Mouse (Mus musculus) liver, embryonic 16.5 days (tissue): ENCODE results near the gene 4933427D14Rik. TPM values are rescaled to one million over a fixed set of nuclear protein-coding genes. Genes with fewer than 3 reads are reported as not detected.

Experiments used
- ATAC-seq: fragments of 200-750 bp; cut with Nextera tagmentation; 2 replicates; pipeline ENCODE4 v1.8.0; 2017; ENCODE audit warnings: low read depth, mild to moderate bottlenecking, moderate number of reproducible peaks, moderate library complexity
- H3K27ac ChIP-seq: fragments of 300-500 bp; sonication (generic); 2 replicates; pipeline ENCODE4 v1.5.1; 2014; ENCODE audit warnings: mild to moderate bottlenecking, low read length
- H3K27me3 ChIP-seq: fragments of 300-500 bp; sonication (generic); 2 replicates; pipeline ENCODE4 v1.6.1; 2014; ENCODE audit warnings: low read depth, low read length, mixed read lengths; ENCODE audit not compliant: control insufficient read depth, insufficient read depth
- H3K36me3 ChIP-seq: fragments of 300-500 bp; sonication (generic); 2 replicates; pipeline ENCODE4 v1.6.1; 2014; ENCODE audit warnings: mild to moderate bottlenecking; ENCODE audit not compliant: control insufficient read depth, insufficient read depth
- H3K4me1 ChIP-seq: fragments of 300-500 bp; sonication (generic); 2 replicates; pipeline ENCODE4 v1.6.1; 2014; ENCODE audit warnings: low read depth, low read length, mixed read lengths; ENCODE audit not compliant: control insufficient read depth
- H3K4me2 ChIP-seq: fragments of 300-500 bp; sonication (generic); 2 replicates; pipeline ENCODE4 v1.6.1; 2014; ENCODE audit warnings: low read depth, low read length, mixed read lengths
- H3K4me3 ChIP-seq: fragments of 300-500 bp; sonication (generic); 2 replicates; pipeline ENCODE4 v1.5.1; 2014; ENCODE audit warnings: low read depth, mild to moderate bottlenecking, low read length
- H3K9ac ChIP-seq: fragments of 300-500 bp; sonication (generic); 2 replicates; pipeline ENCODE4 v1.6.1; 2014; ENCODE audit warnings: low read depth, low read length
- H3K9me3 ChIP-seq: fragments of 300-500 bp; sonication (generic); replicated peaks from 2 replicates; pipeline ENCODE4 v1.6.1; 2016; ENCODE audit warnings: low read length; ENCODE audit not compliant: control insufficient read depth
- WGBS: fragments of 180-500 bp; shearing (Covaris S2); extraction: QIAGEN DNeasy Blood & Tissue Kit; methylation state at CpG from one replicate; pipeline ENCODE4 v1.1.7; 2014; ENCODE audit not compliant: insufficient replicate concordance; 5-methylcytosine and 5-hydroxymethylcytosine counted together
- polyA plus RNA-seq: library from polyadenylated mRNA; unstranded; fragments of >200 nt; fragmentation: Nextera tagmentation; extraction: Ambion mirVana; gene quantifications from 2 replicates; pipeline ENCODE4 v1.2.1, GENCODE M21; 2015

The 4933427D14Rik gene
- polyA plus RNA-seq, 1 experiment from 2014 or later, result 2.2 TPM

- no peak overlapping the region for H3K4me2 ChIP-seq
- no peaks in the 10 kb centered on the region for H3K4me1 ChIP-seq
- 50% methylated on average over 6 of the region's 6 CpGs for WGBS
- no peaks in the 10 kb centered on the region for H3K9me3 ChIP-seq
- H3K27ac ChIP-seq, result no peak overlapping the region
- no peak overlapping the region for H3K4me3 ChIP-seq
- peak; percentile 67 for ATAC-seq
- H3K36me3 ChIP-seq, result no peaks in the 10 kb centered on the region
- H3K27me3 ChIP-seq, result peaks cover 22% of the 10 kb centered on the region
- no peak overlapping the region for H3K9ac ChIP-seq
Measured at GRCm38 (mm10) chr11:72140198-72140597, 67.1 kb downstream of the 4933427D14Rik start.

- ATAC-seq, result no peak
- H3K9ac ChIP-seq, result no peak overlapping the region
Measured at GRCm38 (mm10) chr11:72136231-72136982, 70.9 kb downstream of the 4933427D14Rik start.

DNA sequence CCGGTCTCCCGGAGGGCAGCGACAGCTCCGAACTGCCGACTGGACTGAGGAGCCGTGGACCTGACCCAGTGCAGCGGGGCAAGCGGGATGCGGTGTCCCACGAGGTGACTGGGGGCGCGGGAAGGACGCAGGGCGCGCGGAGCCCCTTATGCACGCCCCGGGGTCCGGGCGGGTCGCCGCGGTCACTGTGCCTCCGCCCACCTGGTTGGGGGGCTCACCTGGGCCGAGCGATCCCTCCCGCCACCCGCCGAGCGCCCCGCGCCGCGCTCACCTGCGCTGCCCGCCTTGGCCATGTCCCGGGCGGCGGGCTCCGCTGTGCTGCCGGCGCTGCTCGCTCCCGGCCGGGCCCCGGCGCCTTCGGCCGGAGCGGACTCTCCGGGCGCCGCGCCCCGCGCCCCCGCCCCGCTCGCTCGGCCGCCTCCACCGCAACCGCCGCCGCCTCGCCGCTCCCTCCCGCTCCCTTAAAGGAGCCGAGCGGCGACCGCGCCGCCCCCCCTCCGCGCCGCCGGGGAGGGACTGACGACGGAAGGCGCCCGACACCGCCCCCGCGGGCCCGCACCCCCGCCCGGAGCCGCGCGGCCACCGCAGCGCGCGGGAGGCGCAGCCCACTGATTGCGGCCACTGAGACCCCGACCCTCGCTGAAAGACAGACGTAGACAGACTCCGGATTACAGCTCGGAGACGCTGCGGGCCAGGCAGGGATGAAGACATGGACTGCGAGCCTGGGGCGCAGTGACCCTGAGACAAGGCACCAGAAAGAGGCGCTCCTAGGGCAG lies 71.7 kb downstream of the 4933427D14Rik start, which contains the start of gene Pitpnm3:
Gene Pitpnm3, minus strand, starts transcription at position 396 of the 776 bp plus-strand sequence.
- Histone ChIP-seq H3K4me2 (peak within 1 kb of the TSS; percentile 71), H3K4me1 (no peaks in the 10 kb centered on the region), H3K36me3 (no peaks in the 10 kb centered on the region), H3K27me3 (peaks cover 43% of the 10 kb centered on the region), H3K4me3 (peak within 1 kb of the TSS; percentile 50), H3K9ac (no peak within 1 kb of the TSS; the same call in 1 of the 2 replicates), H3K9me3 (no peaks in the 10 kb centered on the region), H3K27ac (no peak within 1 kb of the TSS)
- WGBS, result 1% methylated on average over 70 of the region's 107 CpGs
- no peak for ATAC-seq

More at GRCm38 (mm10) chr11:72136231-72136982, 70.9 kb downstream of the 4933427D14Rik start:
- Histone ChIP-seq H3K4me2 (peak overlapping the region; percentile 71; the same call in 1 of the 2 replicates), H3K36me3 (no peaks in the 10 kb centered on the region), H3K27me3 (peaks cover 43% of the 10 kb centered on the region), H3K4me1 (no peaks in the 10 kb centered on the region), H3K27ac (no peak overlapping the region), H3K4me3 (no peak overlapping the region), H3K9me3 (no peaks in the 10 kb centered on the region)
- WGBS, result 25% methylated on average over 11 of the region's 11 CpGs

- Histone ChIP-seq H3K9me3 (no peaks in the 10 kb centered on the region), H3K4me3 (peak overlapping the region; percentile 50), H3K36me3 (no peaks in the 10 kb centered on the region), H3K4me2 (peak overlapping the region; percentile 71), H3K9ac (no peak overlapping the region), H3K27me3 (peaks cover 43% of the 10 kb centered on the region), H3K27ac (no peak overlapping the region), H3K4me1 (no peaks in the 10 kb centered on the region)
- ATAC-seq, result no peak
- 14% methylated on average over 24 of the region's 24 CpGs for WGBS
Measured at GRCm38 (mm10) chr11:72134536-72135382, 72.5 kb downstream of the 4933427D14Rik start.

- WGBS, result 48% methylated on average over 10 of the region's 10 CpGs
- Histone ChIP-seq H3K9ac (no peak overlapping the region), H3K4me1 (no peaks in the 10 kb centered on the region), H3K4me3 (no peak overlapping the region), H3K36me3 (no peaks in the 10 kb centered on the region), H3K9me3 (no peaks in the 10 kb centered on the region), H3K27ac (no peak overlapping the region), H3K4me2 (no peak overlapping the region), H3K27me3 (peaks cover 43% of the 10 kb centered on the region)
- ATAC-seq, result no peak
Measured at GRCm38 (mm10) chr11:72133075-72133474, 74.2 kb downstream of the 4933427D14Rik start.

DNA sequence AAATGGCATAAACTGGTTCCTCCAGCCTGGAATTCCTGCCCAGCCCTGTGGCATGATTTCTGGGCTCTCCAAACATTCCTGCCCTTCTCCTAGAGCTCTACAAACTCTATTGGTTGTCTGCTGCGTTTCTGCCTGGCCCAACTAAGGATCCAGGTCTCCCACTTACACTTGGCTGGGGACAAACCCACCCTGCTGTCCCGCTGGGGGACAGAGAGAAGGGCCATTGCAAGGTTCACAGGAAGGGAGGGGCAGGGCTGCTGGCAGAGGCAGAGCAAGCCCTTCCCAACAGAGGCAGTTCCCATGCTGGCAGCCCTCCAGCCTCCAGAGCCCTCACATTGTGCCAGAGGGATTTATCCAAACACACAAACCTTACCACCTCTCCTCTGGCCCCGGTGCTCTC lies 75.0 kb downstream of the 4933427D14Rik start:
- no peak for ATAC-seq
- 15% methylated on average over 3 of the region's 3 CpGs for WGBS
- Histone ChIP-seq H3K27ac (no peak overlapping the region), H3K4me2 (no peak overlapping the region), H3K4me3 (no peak overlapping the region), H3K9ac (no peak overlapping the region), H3K36me3 (no peaks in the 10 kb centered on the region), H3K9me3 (no peaks in the 10 kb centered on the region), H3K27me3 (peaks cover 42% of the 10 kb centered on the region), H3K4me1 (no peaks in the 10 kb centered on the region)

GRCm38 (mm10) chr11:72131697-72132096 lies 75.6 kb downstream of the 4933427D14Rik start:
- Histone ChIP-seq H3K36me3 (no peaks in the 10 kb centered on the region), H3K9me3 (no peaks in the 10 kb centered on the region), H3K4me1 (no peaks in the 10 kb centered on the region), H3K27ac (no peak overlapping the region), H3K27me3 (peaks cover 36% of the 10 kb centered on the region), H3K4me3 (no peak overlapping the region), H3K4me2 (no peak overlapping the region), H3K9ac (no peak overlapping the region)
- no peak for ATAC-seq
- WGBS, result 70% methylated on average over 1 of the region's 1 CpGs

- no peaks in the 10 kb centered on the region for H3K4me1 ChIP-seq
- no peaks in the 10 kb centered on the region for H3K36me3 ChIP-seq
- 62% methylated on average over 3 of the region's 3 CpGs for WGBS
- H3K27me3 ChIP-seq, result peaks cover 28% of the 10 kb centered on the region
- H3K9ac ChIP-seq, result no peak overlapping the region
- no peak for ATAC-seq
- H3K9me3 ChIP-seq, result no peaks in the 10 kb centered on the region
- H3K4me3 ChIP-seq, result no peak overlapping the region
- no peak overlapping the region for H3K27ac ChIP-seq
- no peak overlapping the region for H3K4me2 ChIP-seq
Measured at GRCm38 (mm10) chr11:72130905-72131304, 76.4 kb downstream of the 4933427D14Rik start.
